Mouse (Mus musculus): ENCODE results near the gene Copa.

Copa gene

DNA sequence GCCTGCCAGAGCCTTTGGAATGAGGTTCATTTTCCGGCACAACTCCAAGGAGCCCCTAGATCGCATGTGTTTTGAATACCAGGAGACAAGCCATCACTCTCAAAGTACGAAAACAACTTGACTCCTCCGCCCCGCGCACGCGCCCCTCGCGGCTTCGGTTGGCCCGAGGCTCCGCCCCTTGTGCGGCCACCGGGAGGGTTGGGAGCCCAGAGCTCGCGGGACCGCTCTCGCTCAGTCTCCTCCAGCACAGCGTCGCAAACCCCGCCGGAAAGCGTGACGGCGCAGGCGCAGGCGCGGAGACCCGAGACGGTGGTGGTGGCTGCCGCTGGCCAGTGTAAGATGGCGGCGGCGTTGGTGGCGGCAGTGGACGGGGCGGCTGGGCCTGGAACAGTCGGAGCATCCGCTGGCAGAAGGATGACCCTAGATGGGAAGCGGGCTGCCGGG, 65.5 kb downstream of the Copa start, which contains the start of gene Dcaf8:
Gene Dcaf8, plus strand, starts transcription at position 250 of the 444 bp plus-strand sequence.
- peak; percentile 98 for DNase-seq

DNA sequence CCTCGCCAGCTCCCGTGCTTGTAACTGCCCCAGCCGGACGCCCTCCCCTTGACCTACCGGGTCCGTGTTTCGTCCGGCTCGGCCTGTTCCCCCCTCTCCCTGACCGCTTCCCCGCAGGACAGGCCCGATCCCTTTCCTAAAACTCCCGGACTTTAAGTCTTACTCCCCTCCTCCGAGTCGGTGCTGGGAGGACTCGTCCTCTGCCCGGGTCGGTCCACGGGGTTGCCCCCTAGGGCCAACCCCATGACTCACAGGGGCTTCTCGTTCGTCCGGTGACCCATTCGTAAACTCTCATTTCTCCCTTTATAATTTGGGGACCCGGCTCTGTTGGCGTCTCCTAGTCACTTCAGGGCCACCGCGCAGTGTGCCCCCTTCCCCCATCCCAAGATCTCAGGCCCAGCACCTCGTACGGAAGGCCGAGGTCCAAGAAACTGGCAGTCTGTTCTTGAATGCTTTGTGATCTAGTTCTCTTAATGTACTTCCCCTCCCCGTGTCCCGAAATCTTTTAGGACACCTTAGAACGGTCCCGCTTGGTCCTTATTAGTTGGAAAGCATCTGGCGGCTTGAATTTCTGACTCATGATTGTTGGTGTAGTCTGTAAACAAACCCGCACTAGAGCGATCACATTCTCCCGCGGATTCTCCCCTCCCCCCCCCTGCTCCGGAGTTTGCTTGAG, 66.1 kb downstream of the Copa start:
- no peak for DNase-seq

DNA sequence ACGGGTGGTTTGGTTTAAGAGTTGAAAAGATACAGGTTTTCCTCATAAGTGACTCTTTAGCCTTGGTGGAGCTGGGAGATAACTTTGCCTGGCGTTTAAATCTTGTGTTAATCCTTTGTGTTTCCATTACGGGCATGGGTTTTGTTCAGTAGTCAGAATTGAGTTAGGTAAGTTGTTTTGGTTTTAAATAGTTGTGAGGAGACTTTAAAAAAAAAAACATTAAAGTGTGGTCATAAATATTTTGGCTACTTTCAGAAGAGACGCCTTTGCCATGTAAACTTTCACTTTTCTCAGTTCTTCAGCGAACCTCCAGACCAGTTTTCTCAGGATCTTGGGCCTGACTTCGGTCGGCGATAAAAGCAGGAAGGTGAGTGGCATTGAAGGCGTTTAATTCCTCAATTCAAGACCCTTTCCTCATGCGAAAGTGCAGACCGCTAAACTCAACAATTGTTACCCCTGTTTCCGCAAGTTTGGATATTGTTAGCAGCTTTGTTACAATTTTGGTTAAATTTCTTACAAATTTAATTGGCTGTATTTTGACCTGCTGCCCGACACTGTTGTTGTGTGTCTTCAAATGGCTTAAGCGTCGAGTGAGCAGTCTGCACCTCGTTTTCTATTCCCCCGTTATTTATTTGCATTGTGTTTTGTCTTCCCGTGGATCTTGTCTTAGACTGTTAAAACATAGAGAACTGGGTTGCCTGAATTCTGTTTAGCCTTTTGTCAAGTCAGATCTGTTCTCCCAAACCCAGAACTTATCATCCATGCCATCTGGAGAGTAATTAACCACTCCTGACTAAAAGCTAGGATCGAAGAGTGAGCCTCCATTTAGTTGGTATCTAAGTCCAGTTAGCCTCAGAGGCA, 66.9 kb downstream of the Copa start:
- no peak for DNase-seq

DNA sequence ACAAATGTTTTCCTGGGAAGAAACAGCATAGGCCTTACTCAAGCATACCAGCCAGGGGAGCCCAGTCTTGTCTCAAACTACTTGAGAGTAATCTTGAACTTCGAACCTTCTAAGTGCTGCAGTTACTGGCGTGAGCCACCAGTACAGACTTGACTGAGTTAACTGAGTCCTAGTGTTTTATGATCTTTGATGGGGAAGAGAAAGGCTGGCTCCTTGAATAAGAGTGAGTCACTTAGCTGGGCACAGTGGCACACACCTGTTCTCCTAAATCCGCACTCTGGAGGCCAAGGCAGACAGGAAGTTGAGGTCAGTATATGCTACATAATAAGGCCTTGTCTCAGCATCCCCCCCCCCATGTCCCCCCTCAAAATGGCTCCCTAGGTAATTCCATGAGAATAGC, 72.2 kb downstream of the Copa start:
- DNase-seq = no peak

DNA sequence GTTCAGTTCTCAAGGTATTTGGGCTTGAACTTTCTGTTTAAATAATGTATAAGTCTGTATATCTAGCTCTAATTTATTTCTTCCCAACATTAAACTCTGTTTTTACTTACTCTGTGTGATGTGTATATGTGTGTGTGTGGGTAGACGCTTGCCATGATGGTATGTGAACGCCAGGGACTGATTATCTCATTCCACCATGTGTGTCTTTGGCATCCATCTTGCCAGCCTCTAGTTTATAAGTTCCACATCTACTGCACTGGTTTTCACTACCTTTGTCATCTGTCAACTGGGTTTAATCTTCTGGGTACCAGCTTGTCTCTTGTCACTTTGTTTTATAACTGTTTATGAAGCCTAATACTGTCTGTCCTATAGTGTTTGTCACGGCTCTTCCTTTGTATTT, 73.2 kb downstream of the Copa start:
- DNase-seq = no peak

DNA sequence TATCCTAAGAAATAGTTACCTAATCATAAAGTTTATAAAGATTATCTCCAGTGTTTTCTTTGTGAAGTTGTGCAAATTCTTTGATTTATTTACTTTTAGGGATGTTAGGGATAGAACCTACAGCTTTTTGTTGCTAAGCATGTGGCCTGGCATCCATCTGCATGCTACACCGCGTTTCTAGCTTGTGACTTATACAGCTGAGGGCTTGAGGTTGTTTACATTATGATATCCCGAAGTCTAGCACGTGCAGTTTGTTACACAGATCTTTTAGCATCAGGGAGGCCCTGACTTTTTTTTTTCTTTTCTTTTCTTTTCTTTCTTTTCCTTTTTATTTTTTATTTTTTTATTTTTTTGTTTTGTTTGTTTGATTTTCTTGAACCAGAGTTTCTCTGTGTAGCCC, 77.6 kb downstream of the Copa start:
- DNase-seq = no peak

DNA sequence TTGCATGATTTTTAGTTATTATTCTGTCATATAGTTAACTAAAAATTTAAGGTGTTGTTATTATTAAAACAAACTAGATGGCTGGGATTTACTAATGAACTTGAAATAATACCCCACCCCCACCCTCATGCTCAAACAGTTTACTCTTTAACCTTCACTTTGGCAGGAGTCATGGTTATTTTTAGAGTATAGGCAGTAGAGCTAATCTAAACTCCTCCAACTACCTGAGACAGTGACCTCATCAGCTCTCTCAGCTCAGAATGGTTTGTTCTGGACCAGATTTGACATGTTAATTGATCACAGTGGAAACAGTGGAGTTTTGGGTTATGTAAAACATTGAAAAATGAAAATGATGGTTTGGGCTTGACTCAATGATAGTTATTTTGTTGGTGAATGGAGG, 78.2 kb downstream of the Copa start:
- DNase-seq = no peak

DNA sequence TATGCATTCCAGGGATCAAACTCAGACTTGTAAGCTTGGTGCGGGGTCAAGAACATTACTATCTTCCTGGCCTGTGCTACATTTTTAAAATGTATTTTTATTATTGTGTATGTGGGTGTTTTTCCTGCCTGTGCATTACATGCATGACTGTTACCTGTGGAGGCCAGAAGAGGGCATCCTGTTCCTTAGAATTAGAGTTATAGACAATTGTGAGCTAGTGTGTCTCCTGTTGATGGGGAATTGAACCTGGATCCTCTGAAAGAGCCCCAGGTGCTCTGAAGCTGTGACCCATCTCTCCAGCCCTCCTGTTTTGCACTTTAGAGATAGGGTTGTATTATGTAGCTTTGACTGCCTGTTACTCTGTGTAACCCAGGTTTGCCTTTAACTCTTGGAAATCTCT, 79.7 kb downstream of the Copa start:
- DNase-seq = peak; percentile 58

DNA sequence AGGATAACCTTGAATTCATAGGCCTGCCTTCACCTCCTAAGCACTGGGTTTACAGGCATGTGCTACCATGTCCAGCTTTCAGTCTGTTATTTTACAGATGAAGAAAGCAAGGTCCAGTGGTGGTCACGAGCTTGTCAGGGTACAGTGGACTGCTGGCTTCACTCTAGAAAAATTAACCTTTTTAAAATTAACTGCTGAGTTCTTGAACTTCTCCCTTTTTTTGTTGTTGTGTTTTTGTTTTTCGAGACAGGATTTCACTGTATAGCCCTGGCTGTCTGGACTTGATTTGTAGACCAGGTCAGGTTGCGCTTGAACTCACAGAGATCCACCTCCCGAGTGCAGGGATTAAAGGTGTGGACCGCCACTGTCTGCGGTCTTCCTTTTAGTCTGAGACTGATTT, 80.6 kb downstream of the Copa start:
- no peak for DNase-seq

DNA sequence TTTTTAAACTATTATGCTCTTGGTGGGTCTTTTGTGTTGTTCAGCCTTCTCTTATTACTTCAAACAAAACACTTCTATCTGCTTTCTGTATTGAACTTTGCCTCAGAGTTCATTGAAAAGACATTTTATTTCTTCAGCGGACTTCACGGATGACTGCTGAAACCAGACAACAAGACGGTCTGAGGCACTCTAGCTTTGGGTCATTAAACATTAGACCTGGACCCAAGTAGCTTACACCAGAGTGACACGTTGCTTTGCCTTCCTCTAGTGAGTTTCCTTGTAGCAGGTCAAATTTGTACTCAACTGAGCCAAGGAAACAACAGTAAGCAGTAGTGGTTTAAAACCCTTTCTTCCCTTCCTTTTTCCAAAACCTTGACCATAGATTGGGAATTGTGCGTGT, 85.6 kb downstream of the Copa start:
- no peak for DNase-seq

DNA sequence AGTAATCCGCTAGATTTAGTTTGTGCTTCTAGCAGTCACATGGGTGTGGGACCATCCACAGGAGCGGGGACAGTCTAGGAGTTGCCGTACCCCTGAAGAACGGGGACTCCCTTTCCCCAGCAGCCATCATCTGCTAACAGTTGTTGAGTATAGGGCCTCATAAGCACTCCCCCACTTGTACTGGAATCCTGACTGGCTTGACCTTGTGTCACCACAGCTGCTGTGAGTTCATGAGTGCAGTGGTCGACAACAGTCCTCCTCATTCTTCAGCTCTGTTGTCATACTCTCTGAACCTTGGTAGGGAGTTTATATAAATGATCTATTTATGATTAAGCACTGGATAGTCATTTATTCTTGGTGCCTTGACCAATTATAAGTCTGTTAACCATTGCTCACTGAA, 87.5 kb downstream of the Copa start:
- DNase-seq = no peak

All from cerebellum, adult 9-11 months (tissue).